Mouse (Mus musculus) small intestine, adult 2 months (tissue): ENCODE data around the gene Gns. TPM values are rescaled to one million over a fixed set of nuclear protein-coding genes. Genes with fewer than 3 reads are reported as not detected.

Source experiments
- H3K27ac ChIP-seq: fragments of 200-500 bp; 2 replicates; pipeline ENCODE4 v1.5.1; 2012; ENCODE audit warnings: low read depth, low read length, control low read depth, inconsistent platforms; ENCODE audit not compliant: insufficient read depth
- H3K27me3 ChIP-seq: fragments of 200-500 bp; 2 replicates; pipeline ENCODE4 v1.6.1; 2012; ENCODE audit warnings: mild to moderate bottlenecking, moderate library complexity, low read length, inconsistent platforms; ENCODE audit not compliant: control insufficient read depth, insufficient read depth
- H3K36me3 ChIP-seq: fragments of 200-500 bp; 2 replicates; pipeline ENCODE4 v1.6.1; 2012; ENCODE audit warnings: mild to moderate bottlenecking, low read length, control low read depth, inconsistent platforms; ENCODE audit not compliant: control insufficient read depth, insufficient read depth
- H3K4me1 ChIP-seq: fragments of 200-500 bp; 2 replicates; pipeline ENCODE4 v1.6.1; 2012; ENCODE audit warnings: low read length, inconsistent platforms, mixed read lengths; ENCODE audit not compliant: control insufficient read depth, insufficient read depth, insufficient read length
- H3K4me3 ChIP-seq: fragments of 200-500 bp; 2 replicates; pipeline ENCODE4 v1.5.1; 2012; ENCODE audit warnings: low read depth, mild to moderate bottlenecking, control low read depth, inconsistent platforms, low read length, moderate library complexity
- CTCF ChIP-seq: fragments of 200-500 bp; IDR thresholded peaks from 2 replicates; pipeline ENCODE4 v1.5.1; 2012; ENCODE audit warnings: low read depth, mild to moderate bottlenecking, control low read depth, inconsistent platforms, low read length, moderate library complexity, mixed read lengths; ENCODE audit not compliant: insufficient replicate concordance, insufficient read length; ENCODE audit errors: extremely low read depth
- POLR2A ChIP-seq: fragments of 200-500 bp; IDR thresholded peaks from 2 replicates; pipeline ENCODE4 v1.6.1; 2012; ENCODE audit warnings: low read depth, mild to moderate bottlenecking, control low read depth, inconsistent platforms, low read length, moderate library complexity
- WGBS: fragments of 180-500 bp; shearing (Covaris S2); methylation state at CpG from one replicate; pipeline ENCODE4 v1.1.7; 2018; 5-methylcytosine and 5-hydroxymethylcytosine counted together
- polyA plus RNA-seq: library from polyadenylated mRNA; depleted of rRNA; stranded (reverse); fragments of >200 nt; gene quantifications from 2 replicates; pipeline ENCODE4 v1.2.3, GENCODE M21; 2012

Gene Gns
- polyA plus RNA-seq, 1 experiment, result 149 TPM

DNA sequence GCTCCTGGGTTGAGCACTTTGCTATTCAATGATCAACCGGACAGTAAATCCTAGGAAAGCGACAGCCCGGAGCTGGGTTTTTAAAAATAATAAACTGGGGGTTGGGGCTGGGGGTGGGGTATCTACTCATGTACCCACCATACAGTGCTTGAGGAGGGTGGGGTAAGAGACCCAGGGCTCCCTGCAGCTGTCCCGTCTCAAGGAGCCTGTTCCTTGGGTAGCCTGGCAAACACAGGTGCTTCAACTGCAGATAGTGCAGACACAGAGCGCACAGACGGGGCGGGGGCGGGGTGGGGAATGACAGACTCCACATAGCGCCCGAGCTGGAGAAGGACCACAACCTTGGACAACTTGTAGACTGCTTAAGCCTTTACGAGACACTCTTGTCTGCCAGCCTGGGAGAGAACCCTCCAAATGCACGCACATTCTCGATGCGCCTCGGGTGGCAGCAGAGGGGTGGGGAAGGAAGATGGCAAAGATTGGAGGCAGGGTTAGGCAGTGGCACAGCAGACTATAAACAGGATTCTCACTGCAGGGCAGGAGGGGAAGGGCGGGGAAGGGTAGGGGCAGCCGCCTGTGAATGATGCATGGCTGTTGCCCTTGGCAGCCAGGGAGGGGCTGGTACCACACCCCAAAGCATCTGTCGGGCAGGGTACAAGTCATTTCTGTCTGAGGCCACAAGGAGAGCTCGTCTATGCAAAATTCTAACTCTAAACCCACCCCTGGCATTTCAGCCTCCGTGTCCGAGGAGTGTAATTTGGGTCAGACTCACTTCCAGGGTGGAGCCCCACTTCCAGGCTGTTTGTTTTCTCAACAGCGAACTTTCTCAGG, 55.0 kb downstream of the Gns start:
- Histone ChIP-seq H3K27me3 (no peaks in the 10 kb centered on the region), H3K4me3 (no peak overlapping the region), H3K36me3 (peaks cover 19% of the 10 kb centered on the region), H3K27ac (peak overlapping the region; percentile 28; the same call in 1 of the 2 replicates), H3K4me1 (peaks cover 35% of the 10 kb centered on the region)
- 27% methylated on average over 22 of the region's 22 CpGs for WGBS
- TF ChIP-seq CTCF (peak; percentile 19; the same call in 1 of the 2 replicates), POLR2A (no peak)

DNA sequence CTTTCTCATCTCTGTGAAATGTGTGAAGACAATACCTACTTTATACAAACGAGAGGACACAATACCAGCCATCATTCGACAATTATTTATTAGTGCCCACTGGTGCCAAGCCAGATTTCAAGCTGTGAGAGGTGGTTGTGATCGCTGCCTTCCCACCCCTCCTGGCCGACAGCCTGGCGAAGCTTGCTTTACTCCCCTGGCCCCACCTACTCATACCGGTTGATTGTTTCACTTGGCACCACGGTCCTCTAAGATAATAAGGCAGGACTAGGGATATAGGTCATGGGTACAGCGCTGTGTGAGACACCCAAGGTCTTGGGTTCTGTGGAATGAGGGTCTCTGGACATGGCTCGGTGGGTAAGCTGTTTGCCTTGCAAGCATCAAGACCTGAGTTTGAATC, 56.1 kb downstream of the Gns start:
- Histone ChIP-seq H3K36me3 (peaks cover 9% of the 10 kb centered on the region), H3K4me3 (no peak overlapping the region), H3K27ac (no peak overlapping the region), H3K27me3 (no peaks in the 10 kb centered on the region), H3K4me1 (peaks cover 43% of the 10 kb centered on the region)
- TF ChIP-seq POLR2A (no peak), CTCF (no peak)
- WGBS, result 23% methylated on average over 9 of the region's 9 CpGs

DNA sequence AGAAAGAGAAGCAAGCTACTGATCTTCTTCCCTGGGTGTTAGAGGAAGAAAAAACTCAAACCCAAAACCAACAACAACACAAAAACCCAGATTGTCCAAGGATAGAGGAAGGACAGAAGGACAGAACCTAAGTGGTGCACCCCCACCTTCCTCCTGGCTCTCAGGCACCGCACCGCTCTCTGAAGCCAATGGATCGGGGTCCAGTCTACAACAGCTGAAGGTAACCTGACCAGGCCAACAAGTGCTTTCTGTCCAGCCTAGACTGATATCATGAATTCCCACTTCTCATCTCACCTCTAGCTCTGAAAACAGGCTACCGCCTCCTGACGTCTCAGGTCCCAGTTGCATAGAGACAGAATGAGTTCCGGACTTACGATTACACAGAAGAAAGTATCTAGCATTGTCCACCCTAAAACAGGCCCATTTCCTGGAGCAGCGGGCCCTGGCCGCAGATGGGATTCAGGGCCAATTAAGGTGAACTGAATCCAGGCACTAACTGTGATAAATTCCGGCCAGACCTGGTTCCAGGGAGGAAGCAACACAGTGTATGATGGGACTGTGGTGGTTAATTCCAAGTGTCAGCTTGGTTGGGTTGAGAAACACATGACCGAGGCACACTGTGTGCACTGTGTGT, 56.9 kb downstream of the Gns start:
- Histone ChIP-seq H3K27me3 (no peaks in the 10 kb centered on the region), H3K4me1 (peaks cover 48% of the 10 kb centered on the region), H3K4me3 (no peak overlapping the region), H3K36me3 (peaks cover 6% of the 10 kb centered on the region), H3K27ac (no peak overlapping the region)
- 87% methylated on average over 11 of the region's 11 CpGs for WGBS
- TF ChIP-seq POLR2A (no peak), CTCF (no peak)

DNA sequence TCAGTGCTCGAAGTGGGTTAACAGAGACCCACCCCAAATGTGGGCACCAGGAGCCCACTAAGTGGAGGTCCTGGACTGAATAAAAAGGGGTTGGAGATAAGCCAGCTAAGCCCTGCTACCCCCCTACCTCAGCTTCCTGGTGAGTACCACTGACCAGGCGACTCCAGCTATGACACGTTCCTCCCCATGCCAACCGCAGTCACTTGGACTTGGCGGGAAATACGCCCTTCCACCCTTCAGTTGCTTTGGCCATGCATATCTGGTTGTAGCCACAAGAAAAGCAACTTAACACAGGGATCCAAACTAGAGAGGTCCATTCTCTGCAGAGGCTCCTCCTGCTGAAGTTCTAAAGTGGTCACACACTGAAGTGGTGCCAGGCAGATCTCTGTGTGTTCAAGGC, 57.4 kb downstream of the Gns start:
- H3K27me3 ChIP-seq, result no peaks in the 10 kb centered on the region
- H3K36me3 ChIP-seq, result peaks cover 6% of the 10 kb centered on the region
- 89% methylated on average over 6 of the region's 6 CpGs for WGBS
- H3K4me1 ChIP-seq, result peaks cover 53% of the 10 kb centered on the region
- no peak overlapping the region for H3K27ac ChIP-seq
- TF ChIP-seq CTCF (no peak), POLR2A (no peak)
- H3K4me3 ChIP-seq, result no peak overlapping the region

DNA sequence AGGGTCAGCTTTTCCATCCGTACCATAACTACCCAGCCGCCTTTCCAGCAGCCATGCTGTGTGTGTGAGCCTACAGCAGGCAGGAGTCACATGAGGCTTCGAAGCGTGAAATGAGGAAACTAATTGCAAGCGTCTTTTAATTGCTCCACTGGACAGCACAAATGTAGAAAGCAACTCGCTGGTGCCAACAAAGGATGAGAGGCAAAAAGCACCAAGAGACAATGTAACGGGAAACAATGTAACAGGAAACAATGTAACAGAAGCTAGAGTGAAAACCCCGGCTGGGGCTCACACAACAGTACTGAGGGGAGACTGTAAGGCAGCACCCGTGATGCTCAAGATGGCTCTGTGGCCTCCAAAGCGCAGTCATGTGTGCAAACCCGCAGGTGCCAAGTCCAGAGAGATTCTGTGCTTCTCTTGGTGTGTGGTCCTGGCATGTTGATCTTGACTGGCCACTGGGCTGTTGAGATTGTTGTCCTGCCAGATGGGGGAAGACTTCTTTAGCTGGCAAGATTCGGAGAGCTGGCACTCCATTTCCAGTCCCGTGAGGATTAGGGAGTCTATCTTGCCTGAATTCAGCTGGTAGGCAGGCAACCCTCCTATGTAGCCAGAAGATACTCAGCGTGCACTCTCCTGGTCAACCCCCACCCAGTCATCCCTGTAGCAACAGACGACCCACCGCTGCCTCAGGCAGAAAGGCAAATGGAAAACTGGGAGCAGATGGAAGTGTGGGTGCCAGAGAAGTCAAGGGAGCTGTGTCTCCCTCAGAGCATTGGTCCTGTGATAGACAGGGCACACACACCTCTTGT, 58.9 kb downstream of the Gns start:
- H3K4me3 ChIP-seq, result no peak overlapping the region
- peaks cover 60% of the 10 kb centered on the region for H3K4me1 ChIP-seq
- 73% methylated on average over 16 of the region's 16 CpGs for WGBS
- TF ChIP-seq POLR2A (no peak), CTCF (no peak)
- H3K27ac ChIP-seq, result peak overlapping the region; percentile 63
- peaks cover 5% of the 10 kb centered on the region for H3K36me3 ChIP-seq
- H3K27me3 ChIP-seq, result no peaks in the 10 kb centered on the region

DNA sequence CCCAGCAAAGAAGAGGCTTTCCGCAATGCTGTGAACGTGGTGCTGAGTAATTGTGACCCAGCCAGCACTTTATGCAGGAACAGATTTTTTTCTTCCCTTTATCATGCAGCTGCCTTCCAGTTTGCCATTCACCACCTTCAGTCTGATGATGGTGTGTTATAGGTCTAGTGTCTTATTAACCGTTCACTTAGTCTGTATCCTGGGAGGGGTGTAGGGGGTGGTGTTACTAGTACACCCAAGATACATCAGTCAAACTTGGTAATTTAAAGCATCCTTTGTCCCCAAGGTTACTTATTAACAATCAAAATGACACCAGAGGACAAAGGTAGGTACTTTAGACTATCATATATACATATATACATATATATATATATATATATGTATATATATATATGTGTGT, 59.6 kb downstream of the Gns start:
- Histone ChIP-seq H3K27me3 (no peaks in the 10 kb centered on the region), H3K4me3 (no peak overlapping the region), H3K36me3 (peaks cover 2% of the 10 kb centered on the region; the same call in 1 of the 2 replicates), H3K4me1 (peaks cover 64% of the 10 kb centered on the region), H3K27ac (peak overlapping the region; percentile 63; the same call in 1 of the 2 replicates)
- TF ChIP-seq CTCF, result no peak
- TF ChIP-seq POLR2A, result no peak
- WGBS, result 32% methylated on average over 3 of the region's 3 CpGs

DNA sequence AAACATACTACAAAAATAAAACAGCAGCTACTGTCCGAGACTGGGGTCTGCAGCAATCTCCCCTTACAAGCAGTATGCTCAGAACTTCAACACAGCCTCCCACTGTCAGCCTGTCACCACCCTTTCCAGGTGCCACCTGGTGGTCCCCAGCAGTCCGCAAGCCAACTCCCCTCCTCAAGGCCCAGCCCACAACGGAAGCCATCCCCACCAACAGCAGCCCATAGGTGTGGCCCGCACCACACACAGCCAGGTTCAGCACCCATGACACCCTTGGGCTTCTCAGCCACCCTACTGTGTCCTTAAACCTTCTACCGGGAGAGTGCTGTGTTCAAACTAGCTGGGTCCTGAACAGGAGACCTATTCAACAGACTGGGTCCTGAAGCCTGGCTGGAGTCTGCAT, 60.2 kb downstream of the Gns start:
- H3K27ac ChIP-seq, result peak overlapping the region; percentile 42
- peaks cover 2% of the 10 kb centered on the region; the same call in 1 of the 2 replicates for H3K36me3 ChIP-seq
- 70% methylated on average over 5 of the region's 5 CpGs for WGBS
- H3K4me3 ChIP-seq, result no peak overlapping the region
- H3K4me1 ChIP-seq, result peaks cover 65% of the 10 kb centered on the region
- H3K27me3 ChIP-seq, result no peaks in the 10 kb centered on the region
- TF ChIP-seq CTCF (no peak), POLR2A (no peak)
